Mouse (Mus musculus): ENCODE measurements around the gene Stab1. TPM values are rescaled to one million over a fixed set of nuclear protein-coding genes. Genes with fewer than 3 reads are reported as not detected.

Gene Stab1
- polyA plus RNA-seq, 1 experiment from 2014 or later: 32.2 TPM

DNA sequence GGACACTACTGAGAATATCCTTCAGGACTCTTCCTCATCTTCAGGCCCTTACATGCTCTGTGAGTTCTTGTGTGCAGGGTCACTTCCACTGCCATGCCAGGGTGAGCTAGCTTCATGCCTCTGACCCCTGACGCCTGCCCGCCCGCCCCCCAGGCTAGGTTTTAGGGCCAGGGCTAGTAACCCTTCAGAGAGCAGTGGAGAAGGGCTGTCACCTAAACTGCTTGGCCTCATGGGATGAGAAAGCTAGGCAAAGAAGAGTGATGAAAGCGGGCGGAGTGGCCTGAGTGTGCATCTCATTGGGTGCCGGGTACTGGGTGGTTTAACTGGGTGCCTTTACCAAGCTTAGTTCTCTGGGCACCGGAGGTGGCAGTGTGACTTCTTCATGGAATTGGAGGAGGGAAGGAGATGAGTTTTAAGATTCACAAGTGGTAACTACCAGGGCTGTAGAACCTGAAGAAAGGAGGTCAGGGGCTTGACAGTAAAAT, 35.9 kb downstream of the Stab1 start:
- ATAC-seq (ENCODE audit: low read depth): no peak
- Histone ChIP-seq H3K4me3 (ENCODE audit: low read depth, low read length) (peak overlapping the region; percentile 83), H3K9ac (ENCODE audit: low read depth, low read length) (peak overlapping the region; percentile 86), H3K4me2 (ENCODE audit: low read depth, low read length) (peak overlapping the region; percentile 92), H3K4me1 (ENCODE audit: control insufficient read depth, low read depth, low read length) (peaks cover 43% of the 10 kb centered on the region), H3K36me3 (ENCODE audit: control insufficient read depth, insufficient read depth) (peaks cover 21% of the 10 kb centered on the region), H3K9me3 (replicated peaks; ENCODE audit: control insufficient read depth, low read length) (no peaks in the 10 kb centered on the region), H3K27me3 (ENCODE audit: control insufficient read depth, insufficient read depth, low read depth, low read length) (no peaks in the 10 kb centered on the region), H3K27ac (ENCODE audit: low read length) (peak overlapping the region; percentile 62)
- 68% methylated on average over 7 of the region's 7 CpGs for WGBS (ENCODE audit: insufficient replicate concordance)

DNA sequence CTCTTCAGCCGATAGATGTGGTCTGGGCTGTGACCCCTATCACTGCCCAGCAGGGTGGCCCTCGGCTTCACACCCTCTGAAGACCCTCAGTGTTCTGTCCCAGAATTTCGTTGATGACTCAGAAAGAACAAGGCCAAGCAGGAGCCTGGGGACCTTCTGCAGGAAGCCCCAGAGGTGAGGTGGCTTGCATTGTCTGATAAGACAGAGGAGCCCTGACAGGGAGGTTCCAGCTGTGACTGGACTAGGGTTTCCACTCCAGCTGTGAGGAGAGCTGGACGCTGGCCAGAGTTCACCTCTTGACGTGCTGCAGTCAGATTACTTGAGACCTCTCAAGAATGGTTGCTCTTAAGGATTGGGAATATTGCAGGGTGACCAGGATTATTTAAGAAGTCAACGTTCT, 36.4 kb downstream of the Stab1 start:
- Histone ChIP-seq H3K36me3 (ENCODE audit: control insufficient read depth, insufficient read depth) (peaks cover 18% of the 10 kb centered on the region), H3K27me3 (ENCODE audit: control insufficient read depth, insufficient read depth, low read depth, low read length) (no peaks in the 10 kb centered on the region), H3K4me3 (ENCODE audit: low read depth, low read length) (peak overlapping the region; percentile 83), H3K27ac (ENCODE audit: low read length) (peak overlapping the region; percentile 62), H3K9ac (ENCODE audit: low read depth, low read length) (peak overlapping the region; percentile 86), H3K9me3 (replicated peaks; ENCODE audit: control insufficient read depth, low read length) (no peaks in the 10 kb centered on the region), H3K4me2 (ENCODE audit: low read depth, low read length) (peak overlapping the region; percentile 92), H3K4me1 (ENCODE audit: control insufficient read depth, low read depth, low read length) (peaks cover 48% of the 10 kb centered on the region)
- no peak for ATAC-seq (ENCODE audit: low read depth)
- WGBS (ENCODE audit: insufficient replicate concordance): 4% methylated on average over 6 of the region's 6 CpGs

GRCm38 (mm10) chr14:31131272-31131821, 37.1 kb downstream of the Stab1 start:
- Histone ChIP-seq H3K9ac (ENCODE audit: low read depth, low read length) (peak overlapping the region; percentile 86), H3K27me3 (ENCODE audit: control insufficient read depth, insufficient read depth, low read depth, low read length) (no peaks in the 10 kb centered on the region), H3K4me1 (ENCODE audit: control insufficient read depth, low read depth, low read length) (peaks cover 55% of the 10 kb centered on the region), H3K27ac (ENCODE audit: low read length) (peak overlapping the region; percentile 70), H3K9me3 (replicated peaks; ENCODE audit: control insufficient read depth, low read length) (no peaks in the 10 kb centered on the region), H3K36me3 (ENCODE audit: control insufficient read depth, insufficient read depth) (peaks cover 14% of the 10 kb centered on the region), H3K4me2 (ENCODE audit: low read depth, low read length) (peak overlapping the region; percentile 92), H3K4me3 (ENCODE audit: low read depth, low read length) (peak overlapping the region; percentile 83)
- WGBS (ENCODE audit: insufficient replicate concordance): under 1% methylated on average over 43 of the region's 43 CpGs
- ATAC-seq (ENCODE audit: low read depth): no peak

- peaks cover 6% of the 10 kb centered on the region; the same call in 1 of the 2 replicates for H3K36me3 ChIP-seq (ENCODE audit: control insufficient read depth, insufficient read depth)
- peak within 1 kb of the TSS; percentile 86 for H3K9ac ChIP-seq (ENCODE audit: low read depth, low read length)
- H3K27me3 ChIP-seq (ENCODE audit: control insufficient read depth, insufficient read depth, low read depth, low read length): no peaks in the 10 kb centered on the region
- H3K9me3 ChIP-seq (replicated peaks; ENCODE audit: control insufficient read depth, low read length): no peaks in the 10 kb centered on the region
- ATAC-seq (ENCODE audit: low read depth): peak; percentile 68
- H3K4me1 ChIP-seq (ENCODE audit: control insufficient read depth, low read depth, low read length): peaks cover 63% of the 10 kb centered on the region
- peak within 1 kb of the TSS; percentile 92 for H3K4me2 ChIP-seq (ENCODE audit: low read depth, low read length)
- 5% methylated on average over 56 of the region's 63 CpGs for WGBS (ENCODE audit: insufficient replicate concordance)
- H3K27ac ChIP-seq (ENCODE audit: low read length): peak within 1 kb of the TSS; percentile 70
- peak within 1 kb of the TSS; percentile 83 for H3K4me3 ChIP-seq (ENCODE audit: low read depth, low read length)
These were observed 37.9 kb downstream of the Stab1 start, which contains the start of gene Nt5dc2 for GRCm38 (mm10) chr14:31130236-31131220. Nt5dc2 (plus strand) TSS chr14:31131053.

GRCm38 (mm10) chr14:31129326-31130235, 38.9 kb downstream of the Stab1 start:
- Histone ChIP-seq H3K36me3 (ENCODE audit: control insufficient read depth, insufficient read depth) (peaks cover under 1% of the 10 kb centered on the region; the same call in 1 of the 2 replicates), H3K4me2 (ENCODE audit: low read depth, low read length) (peak overlapping the region; percentile 92), H3K4me1 (ENCODE audit: control insufficient read depth, low read depth, low read length) (peaks cover 72% of the 10 kb centered on the region), H3K4me3 (ENCODE audit: low read depth, low read length) (peak overlapping the region; percentile 92), H3K9me3 (replicated peaks; ENCODE audit: control insufficient read depth, low read length) (no peaks in the 10 kb centered on the region), H3K27ac (ENCODE audit: low read length) (peak overlapping the region; percentile 54), H3K9ac (ENCODE audit: low read depth, low read length) (peak overlapping the region; percentile 58), H3K27me3 (ENCODE audit: control insufficient read depth, insufficient read depth, low read depth, low read length) (no peaks in the 10 kb centered on the region)
- no peak for ATAC-seq (ENCODE audit: low read depth)
- 53% methylated on average over 15 of the region's 15 CpGs for WGBS (ENCODE audit: insufficient replicate concordance)

DNA sequence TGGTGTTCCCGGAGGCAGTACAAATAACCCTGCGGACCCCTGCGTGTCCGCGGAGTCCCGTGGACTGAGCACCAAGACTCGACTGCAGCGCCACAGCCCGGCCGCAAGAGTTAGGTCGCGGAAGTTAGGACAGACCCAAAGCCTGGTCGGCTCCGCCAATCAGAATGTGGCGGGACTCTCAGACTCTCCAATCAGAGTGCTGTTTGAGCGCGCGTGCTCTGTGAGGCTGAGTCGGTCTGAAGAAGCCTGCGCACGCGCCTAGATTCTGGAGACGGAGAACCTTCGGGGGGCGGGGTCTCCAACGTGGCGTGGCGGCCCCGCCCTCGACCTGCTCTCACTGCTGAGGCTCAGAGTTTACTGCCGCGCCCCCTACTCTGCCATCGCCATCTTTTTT, 39.6 kb downstream of the Stab1 start, which contains the start of gene Smim4:
TSS of gene Smim4 (minus strand) at position 131 of the 394 bp plus-strand sequence.
- peaks cover 70% of the 10 kb centered on the region for H3K4me1 ChIP-seq (ENCODE audit: control insufficient read depth, low read depth, low read length)
- peak; percentile 91 for ATAC-seq (ENCODE audit: low read depth)
- no peaks in the 10 kb centered on the region; the same call in 1 of the 2 replicates for H3K36me3 ChIP-seq (ENCODE audit: control insufficient read depth, insufficient read depth)
- peak within 1 kb of the TSS; percentile 92 for H3K4me3 ChIP-seq (ENCODE audit: low read depth, low read length)
- WGBS (ENCODE audit: insufficient replicate concordance): under 1% methylated on average over 33 of the region's 33 CpGs
- no peaks in the 10 kb centered on the region for H3K27me3 ChIP-seq (ENCODE audit: control insufficient read depth, insufficient read depth, low read depth, low read length)
- peak within 1 kb of the TSS; percentile 88 for H3K4me2 ChIP-seq (ENCODE audit: low read depth, low read length)
- peak within 1 kb of the TSS; percentile 89 for H3K27ac ChIP-seq (ENCODE audit: low read length)
- H3K9me3 ChIP-seq (replicated peaks; ENCODE audit: control insufficient read depth, low read length): no peaks in the 10 kb centered on the region
- H3K9ac ChIP-seq (ENCODE audit: low read depth, low read length): peak within 1 kb of the TSS; percentile 85

- Histone ChIP-seq H3K4me3 (ENCODE audit: low read depth, low read length) (peak overlapping the region; percentile 92), H3K4me1 (ENCODE audit: control insufficient read depth, low read depth, low read length) (peaks cover 65% of the 10 kb centered on the region), H3K9ac (ENCODE audit: low read depth, low read length) (peak overlapping the region; percentile 85), H3K9me3 (replicated peaks; ENCODE audit: control insufficient read depth, low read length) (no peaks in the 10 kb centered on the region), H3K4me2 (ENCODE audit: low read depth, low read length) (peak overlapping the region; percentile 88), H3K36me3 (ENCODE audit: control insufficient read depth, insufficient read depth) (no peaks in the 10 kb centered on the region; the same call in 1 of the 2 replicates), H3K27me3 (ENCODE audit: control insufficient read depth, insufficient read depth, low read depth, low read length) (no peaks in the 10 kb centered on the region), H3K27ac (ENCODE audit: low read length) (peak overlapping the region; percentile 89)
- ATAC-seq (ENCODE audit: low read depth): peak; percentile 1
- under 1% methylated on average over 23 of the region's 23 CpGs for WGBS (ENCODE audit: insufficient replicate concordance)
These were observed 40.2 kb downstream of the Stab1 start for GRCm38 (mm10) chr14:31128101-31128825.

All from liver, embryonic 16.5 days (tissue).